Mouse (Mus musculus): ENCODE measurements at regions not wholly inside any gene's neighbourhood (a gene's known extent, or its start where the extent isn't known, plus 50 kb on each side); places are given as distances from the start of the nearest gene placed in this dataset.
A peak's percentile ranks its signal among the peaks of the same experiment; 100 is the strongest.

GRCm38 (mm10) chr8:32958331-32958730 is 470.2 kb upstream of the 5930422O12Rik start:
- DNase-seq (ENCODE audit: low spot score, missing footprints): no peak
- Histone ChIP-seq H3K27me3 (ENCODE audit: control insufficient read depth, insufficient read depth, low read length) (no peaks in the 10 kb centered on the region), H3K9me3 (ENCODE audit: control insufficient read depth, low read length) (peaks cover 3% of the 10 kb centered on the region; the same call in 1 of the 2 replicates), H3K4me2 (no peak overlapping the region), H3K9ac (ENCODE audit: low read length) (no peak overlapping the region), H3K4me1 (ENCODE audit: control insufficient read depth, insufficient read depth, low read length) (no peaks in the 10 kb centered on the region), H3K27ac (ENCODE audit: low read depth, low read length) (no peak overlapping the region), H3K4me3 (ENCODE audit: low read depth, low read length) (no peak overlapping the region), H3K36me3 (ENCODE audit: control insufficient read depth, insufficient read depth, low read length) (no peaks in the 10 kb centered on the region)
- no peak for ATAC-seq (ENCODE audit: low FRiP score)
- 84% methylated on average over 1 of the region's 1 CpGs for WGBS

- Histone ChIP-seq H3K9ac (ENCODE audit: low read length) (no peak overlapping the region), H3K27ac (ENCODE audit: low read depth, low read length) (no peak overlapping the region), H3K27me3 (ENCODE audit: control insufficient read depth, insufficient read depth, low read length) (no peaks in the 10 kb centered on the region), H3K4me2 (no peak overlapping the region), H3K36me3 (ENCODE audit: control insufficient read depth, insufficient read depth, low read length) (no peaks in the 10 kb centered on the region), H3K4me3 (ENCODE audit: low read depth, low read length) (no peak overlapping the region), H3K9me3 (ENCODE audit: control insufficient read depth, low read length) (peaks cover 3% of the 10 kb centered on the region; the same call in 1 of the 2 replicates), H3K4me1 (ENCODE audit: control insufficient read depth, insufficient read depth, low read length) (no peaks in the 10 kb centered on the region)
- 75% methylated on average over 4 of the region's 4 CpGs for WGBS
- ATAC-seq (ENCODE audit: low FRiP score): peak; percentile 76
- no peak for DNase-seq (ENCODE audit: low spot score, missing footprints)
Observed at GRCm38 (mm10) chr8:32958855-32959254, 469.7 kb upstream of the 5930422O12Rik start.

- H3K9ac ChIP-seq (ENCODE audit: low read length): no peak overlapping the region
- H3K36me3 ChIP-seq (ENCODE audit: control insufficient read depth, insufficient read depth, low read length): no peaks in the 10 kb centered on the region
- H3K27ac ChIP-seq (ENCODE audit: low read depth, low read length): peak overlapping the region; percentile 48; the same call in 1 of the 2 replicates
- H3K4me2 ChIP-seq: no peak overlapping the region
- H3K9me3 ChIP-seq (ENCODE audit: control insufficient read depth, low read length): peaks cover 3% of the 10 kb centered on the region; the same call in 1 of the 2 replicates
- WGBS: 78% methylated on average over 12 of the region's 12 CpGs
- H3K27me3 ChIP-seq (ENCODE audit: control insufficient read depth, insufficient read depth, low read length): no peaks in the 10 kb centered on the region
- H3K4me1 ChIP-seq (ENCODE audit: control insufficient read depth, insufficient read depth, low read length): no peaks in the 10 kb centered on the region
- H3K4me3 ChIP-seq (ENCODE audit: low read depth, low read length): no peak overlapping the region
- DNase-seq (ENCODE audit: low spot score, missing footprints): peak; percentile 84
- ATAC-seq (ENCODE audit: low FRiP score): peak; percentile 89
Observed at GRCm38 (mm10) chr8:32959326-32960064, 469.0 kb upstream of the 5930422O12Rik start.

DNA sequence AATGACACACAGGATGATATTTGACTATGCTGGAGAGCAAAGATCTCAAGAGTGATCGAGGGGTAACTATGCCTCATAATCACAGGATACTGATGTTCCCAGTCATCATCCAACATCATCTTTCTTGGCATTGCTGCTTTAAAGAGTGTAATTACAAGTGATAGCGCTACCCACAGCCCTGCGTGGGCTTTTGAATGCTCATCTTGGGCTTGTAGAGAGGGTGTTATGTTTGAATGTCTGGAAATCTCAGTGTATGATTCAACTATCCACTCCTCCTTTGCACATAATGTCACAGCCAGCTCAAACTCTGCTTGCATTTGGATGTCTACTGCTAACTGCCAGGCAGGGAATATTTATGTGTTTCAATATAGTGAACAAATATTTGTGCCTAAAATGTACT is 438.3 kb upstream of the 5930422O12Rik start:
- Histone ChIP-seq H3K9ac (ENCODE audit: low read length) (no peak overlapping the region), H3K4me2 (no peak overlapping the region), H3K4me3 (ENCODE audit: low read depth, low read length) (no peak overlapping the region), H3K27me3 (ENCODE audit: control insufficient read depth, insufficient read depth, low read length) (no peaks in the 10 kb centered on the region), H3K27ac (ENCODE audit: low read depth, low read length) (no peak overlapping the region), H3K36me3 (ENCODE audit: control insufficient read depth, insufficient read depth, low read length) (no peaks in the 10 kb centered on the region), H3K4me1 (ENCODE audit: control insufficient read depth, insufficient read depth, low read length) (no peaks in the 10 kb centered on the region), H3K9me3 (ENCODE audit: control insufficient read depth, low read length) (no peaks in the 10 kb centered on the region)
- no peak for ATAC-seq (ENCODE audit: low FRiP score)
- no peak for DNase-seq (ENCODE audit: low spot score, missing footprints)
- 93% methylated on average over 3 of the region's 3 CpGs for WGBS

DNA sequence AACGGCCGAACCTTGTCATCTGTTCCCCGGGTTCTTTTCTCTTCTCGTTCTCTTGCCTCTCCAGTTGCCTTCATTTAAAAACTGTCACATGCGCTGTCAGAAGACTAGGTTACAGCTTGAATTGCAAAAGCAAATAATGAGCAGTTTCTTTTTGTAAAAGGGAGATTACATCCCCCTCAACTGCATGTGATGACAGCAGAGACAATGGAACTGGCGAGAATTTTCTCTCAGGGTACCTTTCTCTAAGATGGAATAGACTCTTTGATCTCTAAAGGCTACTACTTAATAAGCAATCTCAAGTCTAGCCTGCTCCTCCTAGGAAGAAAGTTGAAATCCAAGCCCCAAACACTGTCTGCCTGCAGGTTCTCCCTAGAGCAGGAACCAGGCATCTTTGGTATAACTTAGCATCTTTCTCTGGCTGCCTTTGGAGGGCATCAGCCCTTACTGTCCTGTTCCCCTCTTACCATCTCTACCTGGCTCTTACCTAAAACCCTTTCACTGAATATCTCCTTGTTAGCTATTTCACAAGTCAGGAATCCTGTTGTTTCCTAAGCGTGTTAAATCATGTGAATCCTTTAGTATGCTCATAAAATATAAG is 424.4 kb upstream of the 5930422O12Rik start:
- Histone ChIP-seq H3K36me3 (ENCODE audit: control insufficient read depth, insufficient read depth, low read length) (no peaks in the 10 kb centered on the region), H3K9me3 (ENCODE audit: control insufficient read depth, low read length) (no peaks in the 10 kb centered on the region), H3K4me3 (ENCODE audit: low read depth, low read length) (no peak overlapping the region), H3K9ac (ENCODE audit: low read length) (no peak overlapping the region), H3K4me1 (ENCODE audit: control insufficient read depth, insufficient read depth, low read length) (peaks cover 9% of the 10 kb centered on the region; the same call in 1 of the 2 replicates), H3K4me2 (no peak overlapping the region), H3K27ac (ENCODE audit: low read depth, low read length) (no peak overlapping the region), H3K27me3 (ENCODE audit: control insufficient read depth, insufficient read depth, low read length) (no peaks in the 10 kb centered on the region)
- DNase-seq (ENCODE audit: low spot score, missing footprints) (no peak), ATAC-seq (ENCODE audit: low FRiP score) (no peak)
- WGBS: 60% methylated on average over 7 of the region's 7 CpGs

DNA sequence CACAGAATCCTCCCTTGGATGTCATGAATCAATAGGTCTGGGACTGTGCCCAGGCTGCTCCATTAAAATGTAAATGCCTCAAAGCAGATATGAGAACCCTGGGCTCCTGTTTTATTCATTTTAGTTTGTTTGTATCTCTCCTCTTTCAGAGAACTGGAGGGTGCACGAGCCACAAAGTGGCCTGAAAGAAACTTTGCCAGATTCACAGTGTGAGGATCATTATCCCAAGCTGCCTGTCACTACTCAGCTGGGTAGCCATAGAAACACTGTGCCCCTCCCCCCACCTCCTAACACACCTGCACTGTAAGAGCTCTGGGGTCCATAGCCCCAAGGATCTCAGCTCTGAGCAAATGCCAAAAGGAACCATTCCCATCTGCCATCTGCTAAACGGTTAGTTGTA is 423.9 kb upstream of the 5930422O12Rik start:
- H3K36me3 ChIP-seq (ENCODE audit: control insufficient read depth, insufficient read depth, low read length): no peaks in the 10 kb centered on the region
- H3K9ac ChIP-seq (ENCODE audit: low read length): no peak overlapping the region
- H3K9me3 ChIP-seq (ENCODE audit: control insufficient read depth, low read length): no peaks in the 10 kb centered on the region
- 46% methylated on average over 2 of the region's 2 CpGs for WGBS
- no peaks in the 10 kb centered on the region for H3K27me3 ChIP-seq (ENCODE audit: control insufficient read depth, insufficient read depth, low read length)
- H3K4me3 ChIP-seq (ENCODE audit: low read depth, low read length): no peak overlapping the region
- DNase-seq (ENCODE audit: low spot score, missing footprints) (no peak), ATAC-seq (ENCODE audit: low FRiP score) (peak; percentile 73)
- H3K4me2 ChIP-seq: no peak overlapping the region
- peaks cover 9% of the 10 kb centered on the region; the same call in 1 of the 2 replicates for H3K4me1 ChIP-seq (ENCODE audit: control insufficient read depth, insufficient read depth, low read length)
- no peak overlapping the region for H3K27ac ChIP-seq (ENCODE audit: low read depth, low read length)

DNA sequence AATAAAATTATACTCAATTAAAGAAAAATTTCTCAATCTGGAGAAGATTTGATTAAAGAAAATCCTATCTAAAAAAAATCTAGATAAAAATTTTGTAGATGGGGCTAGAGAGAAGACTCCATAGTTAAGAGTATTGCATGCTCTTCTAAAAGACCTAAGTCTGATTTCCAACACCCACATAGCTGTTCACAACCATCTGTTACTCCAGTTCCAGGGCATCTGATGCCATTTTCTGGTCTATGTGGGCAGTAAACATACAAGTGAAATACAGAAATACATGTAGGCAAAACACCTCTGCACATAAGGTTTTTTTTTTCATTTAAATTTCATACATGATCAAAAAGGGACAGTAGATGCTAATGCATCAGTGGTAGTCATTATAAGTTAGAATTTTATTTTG is 418.4 kb upstream of the 5930422O12Rik start:
- H3K27me3 ChIP-seq (ENCODE audit: control insufficient read depth, insufficient read depth, low read length): no peaks in the 10 kb centered on the region
- H3K4me3 ChIP-seq (ENCODE audit: low read depth, low read length): no peak overlapping the region
- no peaks in the 10 kb centered on the region for H3K9me3 ChIP-seq (ENCODE audit: control insufficient read depth, low read length)
- no peak overlapping the region for H3K9ac ChIP-seq (ENCODE audit: low read length)
- ATAC-seq (ENCODE audit: low FRiP score) (no peak), DNase-seq (ENCODE audit: low spot score, missing footprints) (no peak)
- H3K4me1 ChIP-seq (ENCODE audit: control insufficient read depth, insufficient read depth, low read length): no peaks in the 10 kb centered on the region
- H3K27ac ChIP-seq (ENCODE audit: low read depth, low read length): no peak overlapping the region
- no peak overlapping the region for H3K4me2 ChIP-seq
- H3K36me3 ChIP-seq (ENCODE audit: control insufficient read depth, insufficient read depth, low read length): no peaks in the 10 kb centered on the region

GRCm38 (mm10) chr8:33012784-33013183 is 415.7 kb upstream of the 5930422O12Rik start:
- H3K9me3 ChIP-seq (ENCODE audit: control insufficient read depth, low read length): no peaks in the 10 kb centered on the region
- WGBS: 87% methylated on average over 6 of the region's 6 CpGs
- H3K4me3 ChIP-seq (ENCODE audit: low read depth, low read length): no peak overlapping the region
- no peaks in the 10 kb centered on the region for H3K27me3 ChIP-seq (ENCODE audit: control insufficient read depth, insufficient read depth, low read length)
- no peak overlapping the region for H3K9ac ChIP-seq (ENCODE audit: low read length)
- H3K4me2 ChIP-seq: no peak overlapping the region
- H3K4me1 ChIP-seq (ENCODE audit: control insufficient read depth, insufficient read depth, low read length): no peaks in the 10 kb centered on the region
- DNase-seq (ENCODE audit: low spot score, missing footprints): no peak
- no peaks in the 10 kb centered on the region for H3K36me3 ChIP-seq (ENCODE audit: control insufficient read depth, insufficient read depth, low read length)
- no peak for ATAC-seq (ENCODE audit: low FRiP score)
- no peak overlapping the region for H3K27ac ChIP-seq (ENCODE audit: low read depth, low read length)

- DNase-seq (ENCODE audit: low spot score, missing footprints) (no peak), ATAC-seq (ENCODE audit: low FRiP score) (no peak)
- H3K4me2 ChIP-seq: no peak overlapping the region
- 79% methylated on average over 3 of the region's 3 CpGs for WGBS
- H3K27ac ChIP-seq (ENCODE audit: low read depth, low read length): no peak overlapping the region
- no peaks in the 10 kb centered on the region for H3K36me3 ChIP-seq (ENCODE audit: control insufficient read depth, insufficient read depth, low read length)
- no peaks in the 10 kb centered on the region for H3K27me3 ChIP-seq (ENCODE audit: control insufficient read depth, insufficient read depth, low read length)
- no peaks in the 10 kb centered on the region for H3K9me3 ChIP-seq (ENCODE audit: control insufficient read depth, low read length)
- H3K4me1 ChIP-seq (ENCODE audit: control insufficient read depth, insufficient read depth, low read length): no peaks in the 10 kb centered on the region
- H3K4me3 ChIP-seq (ENCODE audit: low read depth, low read length): no peak overlapping the region
- no peak overlapping the region for H3K9ac ChIP-seq (ENCODE audit: low read length)
Observed at GRCm38 (mm10) chr8:33015861-33016260, 412.6 kb upstream of the 5930422O12Rik start.

Data from midbrain, embryonic 11.5 days (tissue).